Mouse (Mus musculus) kidney, postnatal 0 days (tissue): Measurements from ENCODE around the gene Zfp148. TPM values are rescaled to one million over a fixed set of nuclear protein-coding genes. Genes with fewer than 3 reads are reported as not detected.

Experiments used
- ATAC-seq: fragments of 200-750 bp; cut with Nextera tagmentation; replicated peaks from 2 replicates; pipeline ENCODE4 v1.8.0; 2017; ENCODE audit warnings: low read depth, moderate number of reproducible peaks, moderate TSS enrichment, moderate library complexity; ENCODE audit not compliant: low FRiP score
- DNase-seq: peaks from one replicate; pipeline ENCODE4 v3.0.0-alpha.2; 2016; ENCODE audit warnings: low spot score
- H3K27ac ChIP-seq: fragments of 300-500 bp; sonication (generic); 2 replicates; pipeline ENCODE4 v1.5.1; 2014; ENCODE audit warnings: mild to moderate bottlenecking
- H3K27me3 ChIP-seq: fragments of 300-500 bp; sonication (generic); 2 replicates; pipeline ENCODE4 v1.6.1; 2014; ENCODE audit warnings: low read length, mixed read lengths; ENCODE audit not compliant: insufficient read depth
- H3K36me3 ChIP-seq: fragments of 300-500 bp; sonication (generic); 2 replicates; pipeline ENCODE4 v1.6.1; 2014; ENCODE audit warnings: low read length, mixed read lengths; ENCODE audit not compliant: insufficient read depth
- H3K4me1 ChIP-seq: fragments of 300-500 bp; sonication (generic); replicated peaks from 2 replicates; pipeline ENCODE4 v1.6.1; 2014; ENCODE audit warnings: antibody characterized with exemption, low read length, mixed read lengths; ENCODE audit not compliant: insufficient read depth
- H3K4me2 ChIP-seq: fragments of 300-500 bp; sonication (generic); 2 replicates; pipeline ENCODE4 v1.6.1; 2014; ENCODE audit warnings: mild to moderate bottlenecking, low read length, moderate library complexity, mixed read lengths
- H3K4me3 ChIP-seq: fragments of 300-500 bp; sonication (generic); replicated peaks from 2 replicates; pipeline ENCODE4 v1.5.1; 2014; ENCODE audit warnings: low read depth, low read length
- H3K9ac ChIP-seq: fragments of 300-500 bp; sonication (generic); 2 replicates; pipeline ENCODE4 v1.6.1; 2014; ENCODE audit warnings: low read depth, low read length
- H3K9me3 ChIP-seq: fragments of 300-500 bp; sonication (generic); replicated peaks from 2 replicates; pipeline ENCODE4 v1.6.1; 2016; ENCODE audit warnings: low read length, inconsistent platforms, mixed read lengths
- CTCF ChIP-seq: IDR thresholded peaks from 2 replicates; pipeline ENCODE4 v1.5.1; 2016; ENCODE audit warnings: antibody characterized with exemption, low read depth, mild to moderate bottlenecking, moderate library complexity
- WGBS: fragments of 180-500 bp; shearing (Covaris S2); extraction: QIAGEN DNeasy Blood & Tissue Kit; methylation state at CpG from one replicate; pipeline ENCODE4 v1.1.7; 2014; 5-methylcytosine and 5-hydroxymethylcytosine counted together
- polyA plus RNA-seq: library from polyadenylated mRNA; unstranded; fragments of >200 nt; fragmentation: Nextera tagmentation; extraction: Ambion mirVana; gene quantifications from 2 replicates; pipeline ENCODE4 v1.2.1, GENCODE M21; 2015

Zfp148 gene
- polyA plus RNA-seq, 1 experiment from 2014 or later = 49.4 TPM

GRCm38 (mm10) chr16:33553689-33554342 lies 173.2 kb downstream of the Zfp148 start:
- DNase-seq (peak; percentile 40), ATAC-seq (no peak)
- 46% methylated on average over 9 of the region's 9 CpGs for WGBS
- no peak for TF ChIP-seq CTCF
- no peak overlapping the region for H3K9ac ChIP-seq
- no peaks in the 10 kb centered on the region for H3K4me1 ChIP-seq
- H3K4me2 ChIP-seq = no peak overlapping the region
- no peaks in the 10 kb centered on the region for H3K27me3 ChIP-seq
- no peak overlapping the region for H3K4me3 ChIP-seq
- no peaks in the 10 kb centered on the region for H3K9me3 ChIP-seq
- H3K27ac ChIP-seq = no peak overlapping the region
- H3K36me3 ChIP-seq = no peaks in the 10 kb centered on the region

Other genes with a start within 250 kb of the Zfp148 start
- gene Osbpl11, start 195.8 kb upstream of the Zfp148 start, polyA plus RNA-seq = 16.9 and 17.8 TPM in 2 replicates
- 90.6 and 97.5 TPM in 2 replicates for gene Snx4, start 129.4 kb upstream of the Zfp148 start, polyA plus RNA-seq
- gene Slc12a8, start 136.5 kb downstream of the Zfp148 start, polyA plus RNA-seq = 0.89 and 0.91 TPM in 2 replicates